Mouse (Mus musculus): ENCODE results near the gene Mtor. TPM values are rescaled to one million over a fixed set of nuclear protein-coding genes. Genes with fewer than 3 reads are reported as not detected.

Gene Mtor
- polyA plus RNA-seq, 1 experiment from 2014 or later = 12.2 TPM

GRCm38 (mm10) chr4:148570693-148571295, 122.4 kb downstream of the Mtor start:
- Histone ChIP-seq H3K9me3 (ENCODE audit: control insufficient read depth, low read length) (no peaks in the 10 kb centered on the region), H3K4me2 (ENCODE audit: low read depth, low read length) (no peak overlapping the region), H3K36me3 (ENCODE audit: control insufficient read depth, insufficient read depth, low read length) (peaks cover 78% of the 10 kb centered on the region), H3K4me3 (ENCODE audit: low read length) (no peak overlapping the region), H3K9ac (ENCODE audit: low read length) (no peak overlapping the region), H3K4me1 (replicated peaks; ENCODE audit: control insufficient read depth, insufficient read depth, low read length) (no peaks in the 10 kb centered on the region), H3K27ac (ENCODE audit: low read length) (no peak overlapping the region), H3K27me3 (ENCODE audit: control insufficient read depth, insufficient read depth, low read depth, low read length) (no peaks in the 10 kb centered on the region)
- no peak for ATAC-seq (ENCODE audit: low read depth)
- WGBS = 95% methylated on average over 9 of the region's 9 CpGs

GRCm38 (mm10) chr4:148573222-148573621, 124.8 kb downstream of the Mtor start:
- Histone ChIP-seq H3K27me3 (ENCODE audit: control insufficient read depth, insufficient read depth, low read depth, low read length) (no peaks in the 10 kb centered on the region), H3K9me3 (ENCODE audit: control insufficient read depth, low read length) (no peaks in the 10 kb centered on the region), H3K4me1 (replicated peaks; ENCODE audit: control insufficient read depth, insufficient read depth, low read length) (no peaks in the 10 kb centered on the region), H3K4me2 (ENCODE audit: low read depth, low read length) (no peak overlapping the region), H3K9ac (ENCODE audit: low read length) (no peak overlapping the region), H3K27ac (ENCODE audit: low read length) (no peak overlapping the region), H3K4me3 (ENCODE audit: low read length) (no peak overlapping the region), H3K36me3 (ENCODE audit: control insufficient read depth, insufficient read depth, low read length) (peaks cover 70% of the 10 kb centered on the region)
- WGBS = 88% methylated on average over 7 of the region's 7 CpGs
- no peak for ATAC-seq (ENCODE audit: low read depth)

GRCm38 (mm10) chr4:148580765-148581164, 132.4 kb downstream of the Mtor start:
- H3K27me3 ChIP-seq (ENCODE audit: control insufficient read depth, insufficient read depth, low read depth, low read length) = no peaks in the 10 kb centered on the region
- no peaks in the 10 kb centered on the region for H3K9me3 ChIP-seq (ENCODE audit: control insufficient read depth, low read length)
- 0 out of 2 replicates have a peak, but pooled peaks have one; percentile 22 for ATAC-seq (ENCODE audit: low read depth)
- no peaks in the 10 kb centered on the region for H3K4me1 ChIP-seq (replicated peaks; ENCODE audit: control insufficient read depth, insufficient read depth, low read length)
- peaks cover 30% of the 10 kb centered on the region for H3K36me3 ChIP-seq (ENCODE audit: control insufficient read depth, insufficient read depth, low read length)
- H3K4me3 ChIP-seq (ENCODE audit: low read length) = no peak overlapping the region
- H3K4me2 ChIP-seq (ENCODE audit: low read depth, low read length) = no peak overlapping the region
- no peak overlapping the region for H3K9ac ChIP-seq (ENCODE audit: low read length)
- H3K27ac ChIP-seq (ENCODE audit: low read length) = no peak overlapping the region
- 88% methylated on average over 9 of the region's 9 CpGs for WGBS

- Histone ChIP-seq H3K4me3 (ENCODE audit: low read length) (no peak overlapping the region), H3K9me3 (ENCODE audit: control insufficient read depth, low read length) (no peaks in the 10 kb centered on the region), H3K27me3 (ENCODE audit: control insufficient read depth, insufficient read depth, low read depth, low read length) (no peaks in the 10 kb centered on the region), H3K27ac (ENCODE audit: low read length) (no peak overlapping the region), H3K36me3 (ENCODE audit: control insufficient read depth, insufficient read depth, low read length) (peaks cover 27% of the 10 kb centered on the region), H3K4me2 (ENCODE audit: low read depth, low read length) (no peak overlapping the region), H3K9ac (ENCODE audit: low read length) (no peak overlapping the region), H3K4me1 (replicated peaks; ENCODE audit: control insufficient read depth, insufficient read depth, low read length) (no peaks in the 10 kb centered on the region)
- ATAC-seq (ENCODE audit: low read depth) = no peak
- WGBS = 79% methylated on average over 5 of the region's 5 CpGs
These were observed 133.0 kb downstream of the Mtor start for GRCm38 (mm10) chr4:148581422-148581821.

- WGBS = 60% methylated on average over 4 of the region's 4 CpGs
- no peak overlapping the region for H3K9ac ChIP-seq (ENCODE audit: low read length)
- no peak overlapping the region for H3K4me3 ChIP-seq (ENCODE audit: low read length)
- H3K36me3 ChIP-seq (ENCODE audit: control insufficient read depth, insufficient read depth, low read length) = peaks cover 19% of the 10 kb centered on the region
- no peak overlapping the region for H3K27ac ChIP-seq (ENCODE audit: low read length)
- H3K27me3 ChIP-seq (ENCODE audit: control insufficient read depth, insufficient read depth, low read depth, low read length) = no peaks in the 10 kb centered on the region
- H3K4me2 ChIP-seq (ENCODE audit: low read depth, low read length) = no peak overlapping the region
- H3K4me1 ChIP-seq (replicated peaks; ENCODE audit: control insufficient read depth, insufficient read depth, low read length) = no peaks in the 10 kb centered on the region
- H3K9me3 ChIP-seq (ENCODE audit: control insufficient read depth, low read length) = no peaks in the 10 kb centered on the region
- ATAC-seq (ENCODE audit: low read depth) = no peak
These were observed 134.8 kb downstream of the Mtor start for GRCm38 (mm10) chr4:148583257-148583656.

GRCm38 (mm10) chr4:148586648-148587047, 138.2 kb downstream of the Mtor start:
- Histone ChIP-seq H3K4me2 (ENCODE audit: low read depth, low read length) (no peak overlapping the region), H3K4me1 (replicated peaks; ENCODE audit: control insufficient read depth, insufficient read depth, low read length) (peaks cover 8% of the 10 kb centered on the region), H3K36me3 (ENCODE audit: control insufficient read depth, insufficient read depth, low read length) (no peaks in the 10 kb centered on the region), H3K27ac (ENCODE audit: low read length) (no peak overlapping the region), H3K27me3 (ENCODE audit: control insufficient read depth, insufficient read depth, low read depth, low read length) (no peaks in the 10 kb centered on the region), H3K9me3 (ENCODE audit: control insufficient read depth, low read length) (no peaks in the 10 kb centered on the region), H3K4me3 (ENCODE audit: low read length) (no peak overlapping the region), H3K9ac (ENCODE audit: low read length) (no peak overlapping the region)
- WGBS = 59% methylated on average over 9 of the region's 9 CpGs
- no peak for ATAC-seq (ENCODE audit: low read depth)

- H3K9me3 ChIP-seq (ENCODE audit: control insufficient read depth, low read length) = no peaks in the 10 kb centered on the region
- H3K9ac ChIP-seq (ENCODE audit: low read length) = no peak overlapping the region
- no peaks in the 10 kb centered on the region for H3K36me3 ChIP-seq (ENCODE audit: control insufficient read depth, insufficient read depth, low read length)
- WGBS = 65% methylated on average over 9 of the region's 9 CpGs
- H3K27ac ChIP-seq (ENCODE audit: low read length) = no peak overlapping the region
- H3K4me2 ChIP-seq (ENCODE audit: low read depth, low read length) = no peak overlapping the region
- H3K4me1 ChIP-seq (replicated peaks; ENCODE audit: control insufficient read depth, insufficient read depth, low read length) = peaks cover 18% of the 10 kb centered on the region
- no peak overlapping the region for H3K4me3 ChIP-seq (ENCODE audit: low read length)
- no peaks in the 10 kb centered on the region for H3K27me3 ChIP-seq (ENCODE audit: control insufficient read depth, insufficient read depth, low read depth, low read length)
- ATAC-seq (ENCODE audit: low read depth) = no peak
These were observed 140.4 kb downstream of the Mtor start for GRCm38 (mm10) chr4:148588793-148589192.

GRCm38 (mm10) chr4:148589565-148589964, 141.2 kb downstream of the Mtor start:
- Histone ChIP-seq H3K4me2 (ENCODE audit: low read depth, low read length) (0 out of 2 replicates have a peak overlapping the region, but pooled peaks have one; percentile 30), H3K4me1 (replicated peaks; ENCODE audit: control insufficient read depth, insufficient read depth, low read length) (peaks cover 18% of the 10 kb centered on the region), H3K27ac (ENCODE audit: low read length) (no peak overlapping the region), H3K9ac (ENCODE audit: low read length) (no peak overlapping the region), H3K9me3 (ENCODE audit: control insufficient read depth, low read length) (no peaks in the 10 kb centered on the region), H3K27me3 (ENCODE audit: control insufficient read depth, insufficient read depth, low read depth, low read length) (no peaks in the 10 kb centered on the region), H3K36me3 (ENCODE audit: control insufficient read depth, insufficient read depth, low read length) (peaks cover 7% of the 10 kb centered on the region), H3K4me3 (ENCODE audit: low read length) (no peak overlapping the region)
- WGBS = 55% methylated on average over 7 of the region's 8 CpGs
- ATAC-seq (ENCODE audit: low read depth) = no peak

GRCm38 (mm10) chr4:148590421-148591170, 142.2 kb downstream of the Mtor start:
- no peak for ATAC-seq (ENCODE audit: low read depth)
- Histone ChIP-seq H3K4me3 (ENCODE audit: low read length) (peak overlapping the region; percentile 92), H3K36me3 (ENCODE audit: control insufficient read depth, insufficient read depth, low read length) (peaks cover 18% of the 10 kb centered on the region), H3K9ac (ENCODE audit: low read length) (peak overlapping the region; percentile 69), H3K4me1 (replicated peaks; ENCODE audit: control insufficient read depth, insufficient read depth, low read length) (peaks cover 18% of the 10 kb centered on the region), H3K27me3 (ENCODE audit: control insufficient read depth, insufficient read depth, low read depth, low read length) (no peaks in the 10 kb centered on the region), H3K9me3 (ENCODE audit: control insufficient read depth, low read length) (no peaks in the 10 kb centered on the region), H3K27ac (ENCODE audit: low read length) (peak overlapping the region; percentile 77), H3K4me2 (ENCODE audit: low read depth, low read length) (peak overlapping the region; percentile 74)
- WGBS = 2% methylated on average over 18 of the region's 18 CpGs

Data from lung, embryonic 16.5 days (tissue).